Mouse (Mus musculus) megakaryocyte-erythroid progenitor cell, adult 5 weeks (primary cell): ENCODE results near the gene Serp2. TPM values are rescaled to one million over a fixed set of nuclear protein-coding genes. Genes with fewer than 3 reads are reported as not detected.

Source experiments
- polyA plus RNA-seq: library from polyadenylated mRNA; stranded (reverse); fragments of >175 nt; gene quantifications from 2 replicates; pipeline ENCODE4 v1.2.3, GENCODE M21; 2012

Serp2 gene
- polyA plus RNA-seq, result 0.29 and 0.30 TPM in 2 replicates

GRCm38 (mm10) chr14:76556852-76557208 lies at the start of gene Serp2:
Gene Serp2, minus strand, starts transcription at chr14:76556889.

Other genes with a start within 250 kb of the Serp2 start
- 119 and 151 TPM in 2 replicates for gene Tsc22d1, start 141.9 kb downstream of the Serp2 start, polyA plus RNA-seq